Mouse (Mus musculus): ENCODE measurements around the gene Wdr47.

GRCm38 (mm10) chr3:108634761-108635160, 43.7 kb downstream of the Wdr47 start:
- TF ChIP-seq CTCF (IDR thresholded peaks at IDR 0.05; ENCODE audit: low read depth) (no peak), EP300 (IDR thresholded peaks at IDR 0.05; ENCODE audit: low read depth) (no peak)
